Mouse (Mus musculus): ENCODE measurements around the gene Ppp2r5d. TPM values are rescaled to one million over a fixed set of nuclear protein-coding genes. Genes with fewer than 3 reads are reported as not detected.

Gene Ppp2r5d
- polyA plus RNA-seq, 1 experiment from 2014 or later, result 52.5 TPM

DNA sequence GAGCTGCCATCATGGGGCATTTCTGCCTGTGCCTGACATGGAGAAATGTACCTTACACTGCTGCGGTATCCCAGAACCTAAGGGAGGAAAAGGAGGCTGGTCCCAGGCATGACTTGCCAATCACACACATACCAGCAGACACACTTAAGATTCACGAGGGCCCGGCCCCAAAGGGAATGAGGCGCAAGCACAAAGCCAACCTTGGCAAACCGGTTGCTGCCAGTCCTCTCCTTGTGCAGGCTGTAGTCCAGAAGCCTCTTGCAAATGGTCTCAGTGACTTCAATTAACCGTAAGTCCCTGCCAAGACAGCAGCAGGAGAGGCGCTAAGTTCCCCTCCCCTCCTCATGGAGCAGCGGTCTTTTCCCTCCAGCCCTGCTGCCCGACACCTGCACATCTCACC lies 38.1 kb upstream of the Ppp2r5d start:
- Histone ChIP-seq H3K27ac (ENCODE audit: low read depth, low read length) (no peak overlapping the region), H3K4me3 (ENCODE audit: low read depth, low read length) (no peak overlapping the region), H3K36me3 (ENCODE audit: control insufficient read depth, insufficient read depth, low read length) (peaks cover 2% of the 10 kb centered on the region; the same call in 1 of the 2 replicates), H3K4me1 (ENCODE audit: control insufficient read depth, insufficient read depth, low read length) (no peaks in the 10 kb centered on the region), H3K4me2 (no peak overlapping the region), H3K9ac (ENCODE audit: low read depth, low read length) (no peak overlapping the region), H3K9me3 (replicated peaks; ENCODE audit: control insufficient read depth, low read length) (no peaks in the 10 kb centered on the region), H3K27me3 (ENCODE audit: control insufficient read depth, insufficient read depth, low read length) (no peaks in the 10 kb centered on the region)
- WGBS (ENCODE audit: insufficient replicate concordance), result 84% methylated on average over 9 of the region's 9 CpGs
- no peak for ATAC-seq (replicated peaks; ENCODE audit: insufficient number of reproducible peaks, low FRiP score, low TSS enrichment)

DNA sequence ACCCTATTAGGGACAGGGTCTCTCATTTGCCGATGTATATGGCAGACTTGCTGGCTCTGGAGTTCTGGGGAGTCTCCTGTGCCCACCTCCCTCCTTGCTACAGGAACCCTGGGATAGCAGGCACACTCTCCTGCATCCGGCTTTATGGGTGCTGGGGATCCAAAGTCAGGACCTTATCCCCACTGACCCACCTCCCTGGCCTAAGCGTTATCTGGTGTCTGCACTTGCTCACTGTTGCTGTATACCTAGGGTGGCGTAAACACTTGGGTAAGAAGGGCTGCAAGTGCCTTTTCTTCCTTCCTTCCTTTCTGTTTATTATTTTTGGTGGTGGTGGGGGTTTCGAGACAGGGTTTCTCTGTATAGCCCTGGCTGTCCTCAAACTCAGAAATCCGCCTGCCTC lies 36.4 kb upstream of the Ppp2r5d start:
- peak; percentile 77; the same call in 1 of the 2 replicates for ATAC-seq (replicated peaks; ENCODE audit: insufficient number of reproducible peaks, low FRiP score, low TSS enrichment)
- H3K4me1 ChIP-seq (ENCODE audit: control insufficient read depth, insufficient read depth, low read length), result no peaks in the 10 kb centered on the region
- no peaks in the 10 kb centered on the region for H3K9me3 ChIP-seq (replicated peaks; ENCODE audit: control insufficient read depth, low read length)
- no peak overlapping the region for H3K9ac ChIP-seq (ENCODE audit: low read depth, low read length)
- no peak overlapping the region for H3K4me3 ChIP-seq (ENCODE audit: low read depth, low read length)
- H3K36me3 ChIP-seq (ENCODE audit: control insufficient read depth, insufficient read depth, low read length), result peaks cover 2% of the 10 kb centered on the region; the same call in 1 of the 2 replicates
- H3K27ac ChIP-seq (ENCODE audit: low read depth, low read length), result peak overlapping the region; percentile 54; the same call in 1 of the 2 replicates
- 0 out of 2 replicates have a peak overlapping the region, but pooled peaks have one; percentile 12 for H3K4me2 ChIP-seq
- 71% methylated on average over 6 of the region's 6 CpGs for WGBS (ENCODE audit: insufficient replicate concordance)
- H3K27me3 ChIP-seq (ENCODE audit: control insufficient read depth, insufficient read depth, low read length), result no peaks in the 10 kb centered on the region

DNA sequence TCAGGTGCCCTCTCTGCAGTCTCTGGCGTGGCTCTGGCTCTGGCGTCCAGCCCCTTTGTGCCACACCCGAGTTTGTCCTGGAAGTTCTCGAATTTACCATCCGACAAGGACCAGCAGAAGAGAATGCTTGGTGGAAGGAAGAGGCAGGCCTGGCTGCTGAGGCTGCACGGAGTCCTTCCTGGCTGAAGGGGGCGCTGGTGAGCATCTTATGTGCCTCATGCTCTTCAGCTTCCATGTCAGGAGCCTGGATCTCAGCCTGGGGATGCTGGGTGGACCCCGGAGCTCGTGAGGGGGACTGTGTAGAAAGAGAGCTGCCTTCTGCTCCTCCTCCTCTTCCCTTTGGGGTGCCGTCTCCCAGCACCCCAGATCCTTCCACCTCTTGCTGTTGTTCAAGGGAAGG lies 31.2 kb upstream of the Ppp2r5d start:
- no peaks in the 10 kb centered on the region for H3K9me3 ChIP-seq (replicated peaks; ENCODE audit: control insufficient read depth, low read length)
- H3K4me2 ChIP-seq, result no peak overlapping the region
- H3K27me3 ChIP-seq (ENCODE audit: control insufficient read depth, insufficient read depth, low read length), result no peaks in the 10 kb centered on the region
- ATAC-seq (replicated peaks; ENCODE audit: insufficient number of reproducible peaks, low FRiP score, low TSS enrichment), result no peak
- 63% methylated on average over 10 of the region's 10 CpGs for WGBS (ENCODE audit: insufficient replicate concordance)
- no peaks in the 10 kb centered on the region for H3K36me3 ChIP-seq (ENCODE audit: control insufficient read depth, insufficient read depth, low read length)
- H3K9ac ChIP-seq (ENCODE audit: low read depth, low read length), result no peak overlapping the region
- H3K4me3 ChIP-seq (ENCODE audit: low read depth, low read length), result no peak overlapping the region
- H3K4me1 ChIP-seq (ENCODE audit: control insufficient read depth, insufficient read depth, low read length), result no peaks in the 10 kb centered on the region
- no peak overlapping the region for H3K27ac ChIP-seq (ENCODE audit: low read depth, low read length)

DNA sequence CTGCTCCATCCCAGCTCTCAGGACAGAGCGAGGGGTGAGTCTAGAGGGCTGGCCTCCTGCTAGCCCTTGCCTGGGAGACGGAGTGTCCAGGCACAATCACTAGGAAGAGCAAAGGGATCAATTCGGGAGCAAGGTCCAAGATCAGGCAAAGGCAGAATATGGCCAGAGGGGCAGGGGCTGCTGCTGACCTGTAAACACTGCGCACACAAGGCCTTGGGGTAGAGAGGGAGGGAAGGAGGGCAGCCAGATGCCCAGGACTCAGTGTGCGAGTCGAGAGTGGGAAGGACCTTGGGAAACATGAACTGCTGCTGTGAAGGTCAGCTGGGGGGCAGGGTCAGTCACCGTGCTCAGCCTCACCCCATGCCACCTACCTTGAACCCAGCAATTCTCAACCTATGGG lies 30.4 kb upstream of the Ppp2r5d start:
- no peak for ATAC-seq (replicated peaks; ENCODE audit: insufficient number of reproducible peaks, low FRiP score, low TSS enrichment)
- Histone ChIP-seq H3K4me1 (ENCODE audit: control insufficient read depth, insufficient read depth, low read length) (no peaks in the 10 kb centered on the region), H3K36me3 (ENCODE audit: control insufficient read depth, insufficient read depth, low read length) (no peaks in the 10 kb centered on the region), H3K27me3 (ENCODE audit: control insufficient read depth, insufficient read depth, low read length) (no peaks in the 10 kb centered on the region), H3K27ac (ENCODE audit: low read depth, low read length) (no peak overlapping the region), H3K4me3 (ENCODE audit: low read depth, low read length) (no peak overlapping the region), H3K9me3 (replicated peaks; ENCODE audit: control insufficient read depth, low read length) (no peaks in the 10 kb centered on the region), H3K4me2 (no peak overlapping the region), H3K9ac (ENCODE audit: low read depth, low read length) (no peak overlapping the region)
- 81% methylated on average over 7 of the region's 7 CpGs for WGBS (ENCODE audit: insufficient replicate concordance)

DNA sequence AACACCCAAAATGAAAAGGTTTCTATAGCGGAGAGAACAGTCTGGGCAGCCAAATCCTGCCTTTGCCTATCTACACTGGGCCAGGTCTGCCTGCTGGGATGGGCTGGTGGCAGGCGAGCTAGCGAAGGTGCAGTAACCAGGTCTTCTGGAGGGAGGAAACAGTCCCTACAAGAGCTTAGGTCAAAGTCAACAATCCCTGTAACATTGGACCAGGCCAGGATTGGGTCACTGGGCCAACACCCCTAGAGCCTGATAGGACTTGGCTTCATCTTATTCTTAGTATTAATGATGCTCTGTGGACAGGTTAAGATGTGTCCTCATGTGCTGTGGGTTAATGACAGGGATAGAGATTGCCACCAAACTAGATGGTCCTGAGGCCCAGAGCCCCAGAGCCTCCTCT lies 29.1 kb upstream of the Ppp2r5d start:
- H3K9ac ChIP-seq (ENCODE audit: low read depth, low read length), result no peak overlapping the region
- H3K9me3 ChIP-seq (replicated peaks; ENCODE audit: control insufficient read depth, low read length), result no peaks in the 10 kb centered on the region
- no peaks in the 10 kb centered on the region for H3K4me1 ChIP-seq (ENCODE audit: control insufficient read depth, insufficient read depth, low read length)
- H3K27ac ChIP-seq (ENCODE audit: low read depth, low read length), result no peak overlapping the region
- no peak overlapping the region for H3K4me3 ChIP-seq (ENCODE audit: low read depth, low read length)
- 86% methylated on average over 3 of the region's 3 CpGs for WGBS (ENCODE audit: insufficient replicate concordance)
- no peak for ATAC-seq (replicated peaks; ENCODE audit: insufficient number of reproducible peaks, low FRiP score, low TSS enrichment)
- peaks cover 11% of the 10 kb centered on the region for H3K27me3 ChIP-seq (ENCODE audit: control insufficient read depth, insufficient read depth, low read length)
- H3K36me3 ChIP-seq (ENCODE audit: control insufficient read depth, insufficient read depth, low read length), result no peaks in the 10 kb centered on the region
- no peak overlapping the region for H3K4me2 ChIP-seq

DNA sequence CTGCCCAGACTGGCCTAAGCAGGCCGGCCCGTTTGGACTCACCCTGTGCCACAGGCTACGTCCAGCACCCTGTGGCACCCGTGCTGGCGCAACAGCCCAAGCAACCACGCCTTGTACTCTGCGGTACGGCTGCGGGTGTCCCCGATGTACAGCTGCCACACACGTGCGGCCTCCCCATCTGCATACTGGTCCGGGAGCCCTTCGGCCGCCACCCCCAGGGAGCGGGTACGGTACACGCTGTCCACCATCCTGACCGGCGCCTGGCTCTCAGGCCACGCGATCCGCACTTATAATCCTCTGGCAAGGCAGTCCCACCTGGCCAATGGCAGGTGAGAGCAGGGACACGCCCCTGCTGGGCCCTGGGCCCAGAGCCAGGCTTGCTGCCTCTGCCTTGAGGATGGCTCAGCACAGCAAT lies 24.0 kb upstream of the Ppp2r5d start, which contains the start of gene Gnmt:
TSS of gene Gnmt (minus strand) at position 265 of the 415 bp plus-strand sequence.
- 17% methylated on average over 24 of the region's 24 CpGs for WGBS (ENCODE audit: insufficient replicate concordance)
- Histone ChIP-seq H3K36me3 (ENCODE audit: control insufficient read depth, insufficient read depth, low read length) (no peaks in the 10 kb centered on the region), H3K27ac (ENCODE audit: low read depth, low read length) (no peak within 1 kb of the TSS), H3K9ac (ENCODE audit: low read depth, low read length) (no peak within 1 kb of the TSS), H3K4me1 (ENCODE audit: control insufficient read depth, insufficient read depth, low read length) (peaks cover 8% of the 10 kb centered on the region; the same call in 1 of the 2 replicates), H3K27me3 (ENCODE audit: control insufficient read depth, insufficient read depth, low read length) (peaks cover 24% of the 10 kb centered on the region), H3K4me3 (ENCODE audit: low read depth, low read length) (0 out of 2 replicates have a peak within 1 kb of the TSS, but pooled peaks have one; percentile 12), H3K9me3 (replicated peaks; ENCODE audit: control insufficient read depth, low read length) (no peaks in the 10 kb centered on the region), H3K4me2 (peak within 1 kb of the TSS; percentile 37)
- ATAC-seq (replicated peaks; ENCODE audit: insufficient number of reproducible peaks, low FRiP score, low TSS enrichment), result no peak; the same call in 1 of the 2 replicates

DNA sequence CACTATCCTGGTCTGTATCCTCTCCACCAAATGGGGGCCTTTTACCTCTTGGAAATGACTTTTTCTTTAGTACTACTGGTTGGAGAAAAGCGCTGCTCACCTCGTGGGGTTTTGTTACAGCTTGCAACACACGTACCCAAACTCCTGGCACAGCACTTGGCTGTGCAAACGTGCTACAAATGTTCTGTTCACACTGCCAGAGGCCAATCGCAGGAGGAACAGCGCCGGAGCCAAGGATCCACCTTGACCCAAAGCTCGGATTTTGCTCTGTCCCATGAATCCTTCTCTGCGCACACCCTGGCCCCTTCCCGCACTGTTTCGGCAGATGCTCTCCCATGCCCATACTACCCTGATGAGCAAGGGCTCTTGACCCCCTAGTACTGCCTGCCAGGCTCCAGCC lies 23.6 kb upstream of the Ppp2r5d start:
- WGBS (ENCODE audit: insufficient replicate concordance), result 42% methylated on average over 11 of the region's 11 CpGs
- H3K4me3 ChIP-seq (ENCODE audit: low read depth, low read length), result 0 out of 2 replicates have a peak overlapping the region, but pooled peaks have one; percentile 12
- no peaks in the 10 kb centered on the region for H3K36me3 ChIP-seq (ENCODE audit: control insufficient read depth, insufficient read depth, low read length)
- peaks cover 8% of the 10 kb centered on the region; the same call in 1 of the 2 replicates for H3K4me1 ChIP-seq (ENCODE audit: control insufficient read depth, insufficient read depth, low read length)
- H3K4me2 ChIP-seq, result peak overlapping the region; percentile 37; the same call in 1 of the 2 replicates
- no peak for ATAC-seq (replicated peaks; ENCODE audit: insufficient number of reproducible peaks, low FRiP score, low TSS enrichment)
- no peak overlapping the region for H3K27ac ChIP-seq (ENCODE audit: low read depth, low read length)
- no peak overlapping the region for H3K9ac ChIP-seq (ENCODE audit: low read depth, low read length)
- H3K27me3 ChIP-seq (ENCODE audit: control insufficient read depth, insufficient read depth, low read length), result peaks cover 24% of the 10 kb centered on the region
- no peaks in the 10 kb centered on the region for H3K9me3 ChIP-seq (replicated peaks; ENCODE audit: control insufficient read depth, low read length)

DNA sequence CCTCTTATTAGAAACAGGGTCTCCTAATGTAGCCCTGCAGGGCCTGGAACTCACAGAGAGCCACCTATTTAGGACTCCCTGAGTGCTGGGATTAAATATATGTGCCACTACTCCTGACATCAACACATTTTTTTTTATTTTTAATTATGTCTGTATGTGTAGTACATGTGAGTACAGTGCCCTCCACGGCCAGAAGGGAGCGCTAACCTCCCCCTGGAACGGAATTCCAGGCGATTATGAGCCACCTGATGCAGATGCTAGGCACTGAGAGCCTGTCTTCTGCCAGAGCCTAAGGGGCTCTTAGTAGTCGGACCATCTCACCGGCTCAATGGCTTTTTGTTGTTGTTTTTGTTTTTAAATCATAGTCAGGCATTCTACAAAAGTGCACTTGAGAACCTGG lies 23.1 kb upstream of the Ppp2r5d start:
- H3K36me3 ChIP-seq (ENCODE audit: control insufficient read depth, insufficient read depth, low read length), result no peaks in the 10 kb centered on the region
- ATAC-seq (replicated peaks; ENCODE audit: insufficient number of reproducible peaks, low FRiP score, low TSS enrichment), result no peak
- no peak overlapping the region for H3K9ac ChIP-seq (ENCODE audit: low read depth, low read length)
- H3K4me2 ChIP-seq, result no peak overlapping the region
- H3K27me3 ChIP-seq (ENCODE audit: control insufficient read depth, insufficient read depth, low read length), result peaks cover 24% of the 10 kb centered on the region
- peaks cover 8% of the 10 kb centered on the region; the same call in 1 of the 2 replicates for H3K4me1 ChIP-seq (ENCODE audit: control insufficient read depth, insufficient read depth, low read length)
- H3K4me3 ChIP-seq (ENCODE audit: low read depth, low read length), result no peak overlapping the region
- H3K9me3 ChIP-seq (replicated peaks; ENCODE audit: control insufficient read depth, low read length), result no peaks in the 10 kb centered on the region
- no peak overlapping the region for H3K27ac ChIP-seq (ENCODE audit: low read depth, low read length)
- WGBS (ENCODE audit: insufficient replicate concordance), result 27% methylated on average over 6 of the region's 6 CpGs

DNA sequence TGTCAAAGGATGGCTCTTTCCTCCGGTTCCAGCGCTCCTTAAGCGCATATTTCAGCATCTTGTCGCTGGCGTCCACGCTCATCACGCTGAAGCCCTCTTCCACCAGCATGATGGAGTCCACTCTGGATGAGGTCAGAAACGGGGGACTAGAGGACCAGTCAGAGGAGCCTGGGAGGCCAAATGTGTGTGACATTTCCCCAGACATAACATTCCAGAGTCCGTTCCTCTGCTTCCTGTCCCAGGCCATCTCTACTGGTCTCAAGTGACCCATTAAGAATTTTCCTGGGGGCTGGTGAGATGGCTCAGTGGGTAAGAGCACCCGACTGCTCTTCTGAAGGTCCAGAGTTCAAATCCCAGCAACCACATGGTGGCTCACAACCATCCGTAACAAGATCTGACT lies 22.4 kb upstream of the Ppp2r5d start:
- Histone ChIP-seq H3K36me3 (ENCODE audit: control insufficient read depth, insufficient read depth, low read length) (no peaks in the 10 kb centered on the region; the same call in 1 of the 2 replicates), H3K4me3 (ENCODE audit: low read depth, low read length) (no peak overlapping the region), H3K4me1 (ENCODE audit: control insufficient read depth, insufficient read depth, low read length) (peaks cover 8% of the 10 kb centered on the region; the same call in 1 of the 2 replicates), H3K27me3 (ENCODE audit: control insufficient read depth, insufficient read depth, low read length) (peaks cover 24% of the 10 kb centered on the region), H3K9me3 (replicated peaks; ENCODE audit: control insufficient read depth, low read length) (no peaks in the 10 kb centered on the region), H3K4me2 (no peak overlapping the region), H3K27ac (ENCODE audit: low read depth, low read length) (no peak overlapping the region), H3K9ac (ENCODE audit: low read depth, low read length) (no peak overlapping the region)
- ATAC-seq (replicated peaks; ENCODE audit: insufficient number of reproducible peaks, low FRiP score, low TSS enrichment), result no peak
- WGBS (ENCODE audit: insufficient replicate concordance), result 90% methylated on average over 11 of the region's 11 CpGs
